Mouse (Mus musculus) kidney, embryonic 15.5 days (tissue): Measurements from ENCODE around the gene Adamts4. TPM values are rescaled to one million over a fixed set of nuclear protein-coding genes. Genes with fewer than 3 reads are reported as not detected.
"Not testable (repeated sequence)": the region's sequence is repeated elsewhere in the genome, so short reads cannot be mapped to it uniquely, and the experiment has no call there.

ENCODE experiments used
- ATAC-seq: fragments of 200-750 bp; cut with Nextera tagmentation; replicated peaks from 2 replicates; pipeline ENCODE4 v1.8.0; 2017; ENCODE audit warnings: moderate TSS enrichment; ENCODE audit not compliant: low FRiP score
- H3K27ac ChIP-seq: fragments of 300-500 bp; sonication (generic); 2 replicates; pipeline ENCODE4 v1.5.1; 2015; ENCODE audit warnings: mild to moderate bottlenecking, inconsistent platforms
- H3K27me3 ChIP-seq: fragments of 300-500 bp; sonication (generic); 2 replicates; pipeline ENCODE4 v1.6.1; 2015; ENCODE audit warnings: inconsistent platforms
- H3K36me3 ChIP-seq: fragments of 300-500 bp; sonication (generic); 2 replicates; pipeline ENCODE4 v1.6.1; 2015; ENCODE audit warnings: inconsistent platforms
- H3K4me1 ChIP-seq: fragments of 300-500 bp; sonication (generic); 2 replicates; pipeline ENCODE4 v1.6.1; 2015; ENCODE audit warnings: inconsistent platforms
- H3K4me2 ChIP-seq: fragments of 300-500 bp; sonication (generic); 2 replicates; pipeline ENCODE4 v1.6.1; 2015; ENCODE audit warnings: moderate library complexity, mild to moderate bottlenecking, inconsistent platforms
- H3K4me3 ChIP-seq: fragments of 300-500 bp; sonication (generic); replicated peaks from 2 replicates; pipeline ENCODE4 v1.5.1; 2015; ENCODE audit warnings: mild to moderate bottlenecking, inconsistent platforms
- H3K9ac ChIP-seq: fragments of 300-500 bp; sonication (generic); 2 replicates; pipeline ENCODE4 v1.6.1; 2015; ENCODE audit warnings: mild to moderate bottlenecking, inconsistent platforms
- H3K9me3 ChIP-seq: fragments of 300-500 bp; sonication (generic); replicated peaks from 2 replicates; pipeline ENCODE4 v1.6.1; 2016; ENCODE audit warnings: inconsistent platforms
- WGBS: fragments of 180-500 bp; shearing (Covaris S2); methylation state at CpG from one replicate; pipeline ENCODE4 v1.1.7; 2015; ENCODE audit warnings: mixed read lengths; 5-methylcytosine and 5-hydroxymethylcytosine counted together
- polyA plus RNA-seq: library from polyadenylated mRNA; unstranded; fragments of >200 nt; fragmentation: Nextera tagmentation; extraction: Ambion mirVana; gene quantifications from 2 replicates; pipeline ENCODE4 v1.2.1, GENCODE M21; 2015

Gene Adamts4
- polyA plus RNA-seq, 1 experiment from 2014 or later = 11.6 TPM

GRCm38 (mm10) chr1:171232800-171233730, 17.2 kb upstream of the Adamts4 start:
- Histone ChIP-seq H3K36me3 (peaks cover 49% of the 10 kb centered on the region), H3K4me1 (peaks cover 13% of the 10 kb centered on the region; the same call in 1 of the 2 replicates), H3K4me2 (no peak overlapping the region), H3K9me3 (no peaks in the 10 kb centered on the region), H3K27ac (no peak overlapping the region; the same call in 1 of the 2 replicates), H3K9ac (no peak overlapping the region), H3K4me3 (no peak overlapping the region), H3K27me3 (no peaks in the 10 kb centered on the region)
- no peak for ATAC-seq
- 88% methylated on average over 12 of the region's 12 CpGs for WGBS

DNA sequence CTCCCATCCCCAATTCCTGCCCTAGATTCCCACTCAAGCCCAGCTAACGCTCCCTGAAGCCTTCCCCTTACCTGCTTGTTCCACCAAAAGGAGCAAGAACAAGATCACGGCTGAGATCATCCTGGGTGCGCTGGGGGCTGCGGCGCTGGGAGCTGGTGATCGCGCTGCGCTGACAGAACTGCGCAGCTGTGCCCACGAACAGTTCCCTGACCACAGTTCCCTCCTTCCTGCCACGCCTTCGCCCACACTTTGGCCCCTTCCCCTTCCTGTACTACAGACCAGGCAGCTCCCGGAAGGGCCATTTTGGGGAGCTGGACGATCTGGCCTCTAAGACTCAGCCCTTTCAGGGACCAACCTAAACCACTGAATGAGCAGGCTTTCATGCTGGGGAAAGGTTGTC, 16.1 kb upstream of the Adamts4 start, which contains the start of gene Fcer1g:
Fcer1g (minus strand) TSS at position 240 of the 400 bp plus-strand sequence.
- Histone ChIP-seq H3K27ac (no peak within 1 kb of the TSS; the same call in 1 of the 2 replicates), H3K4me1 (peaks cover 13% of the 10 kb centered on the region; the same call in 1 of the 2 replicates), H3K27me3 (no peaks in the 10 kb centered on the region), H3K9ac (no peak within 1 kb of the TSS), H3K9me3 (no peaks in the 10 kb centered on the region), H3K4me3 (no peak within 1 kb of the TSS), H3K36me3 (peaks cover 59% of the 10 kb centered on the region), H3K4me2 (no peak within 1 kb of the TSS)
- no peak for ATAC-seq
- 88% methylated on average over 14 of the region's 14 CpGs for WGBS

- no peak overlapping the region for H3K27ac ChIP-seq
- H3K4me1 ChIP-seq = peaks cover 13% of the 10 kb centered on the region; the same call in 1 of the 2 replicates
- ATAC-seq = no peak
- 78% methylated on average over 4 of the region's 4 CpGs for WGBS
- no peak overlapping the region for H3K4me3 ChIP-seq
- no peak overlapping the region for H3K4me2 ChIP-seq
- no peaks in the 10 kb centered on the region for H3K9me3 ChIP-seq
- H3K27me3 ChIP-seq = no peaks in the 10 kb centered on the region
- H3K9ac ChIP-seq = no peak overlapping the region
- H3K36me3 ChIP-seq = peaks cover 63% of the 10 kb centered on the region
Measured at GRCm38 (mm10) chr1:171234538-171234937, 15.7 kb upstream of the Adamts4 start.

- no peak for ATAC-seq
- Histone ChIP-seq H3K4me2 (no peak overlapping the region), H3K4me1 (peaks cover 11% of the 10 kb centered on the region; the same call in 1 of the 2 replicates), H3K27me3 (no peaks in the 10 kb centered on the region), H3K4me3 (no peak overlapping the region), H3K9ac (no peak overlapping the region), H3K27ac (no peak overlapping the region), H3K36me3 (peaks cover 76% of the 10 kb centered on the region), H3K9me3 (no peaks in the 10 kb centered on the region)
- 91% methylated on average over 4 of the region's 4 CpGs for WGBS
Measured at GRCm38 (mm10) chr1:171235791-171236190, 14.4 kb upstream of the Adamts4 start.

DNA sequence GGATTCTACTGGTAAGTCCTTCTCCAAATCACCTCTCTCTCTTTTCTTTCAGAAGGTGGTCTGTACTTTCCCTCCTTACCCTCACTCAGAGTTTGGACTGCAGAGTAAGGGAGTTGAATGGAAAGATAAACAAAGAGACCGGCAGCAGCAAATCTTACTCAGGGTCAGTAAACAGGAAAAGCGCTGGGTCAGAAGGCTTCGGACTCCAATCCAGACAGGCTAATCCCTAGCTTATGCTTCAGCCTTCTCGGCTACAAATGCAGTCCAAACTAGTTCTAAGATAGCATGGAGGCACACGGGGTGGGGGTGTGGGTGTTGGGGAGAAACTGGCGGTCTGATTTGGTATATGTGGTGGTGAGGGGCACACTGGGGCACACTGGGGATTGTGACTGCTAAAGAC, 12.8 kb upstream of the Adamts4 start:
- no peaks in the 10 kb centered on the region for H3K27me3 ChIP-seq
- H3K4me2 ChIP-seq = no peak overlapping the region
- WGBS = 85% methylated on average over 6 of the region's 6 CpGs
- no peak overlapping the region for H3K4me3 ChIP-seq
- H3K9me3 ChIP-seq = no peaks in the 10 kb centered on the region
- no peak for ATAC-seq
- no peak overlapping the region for H3K27ac ChIP-seq
- H3K36me3 ChIP-seq = peaks cover 92% of the 10 kb centered on the region
- peaks cover 15% of the 10 kb centered on the region; the same call in 1 of the 2 replicates for H3K4me1 ChIP-seq
- no peak overlapping the region for H3K9ac ChIP-seq

DNA sequence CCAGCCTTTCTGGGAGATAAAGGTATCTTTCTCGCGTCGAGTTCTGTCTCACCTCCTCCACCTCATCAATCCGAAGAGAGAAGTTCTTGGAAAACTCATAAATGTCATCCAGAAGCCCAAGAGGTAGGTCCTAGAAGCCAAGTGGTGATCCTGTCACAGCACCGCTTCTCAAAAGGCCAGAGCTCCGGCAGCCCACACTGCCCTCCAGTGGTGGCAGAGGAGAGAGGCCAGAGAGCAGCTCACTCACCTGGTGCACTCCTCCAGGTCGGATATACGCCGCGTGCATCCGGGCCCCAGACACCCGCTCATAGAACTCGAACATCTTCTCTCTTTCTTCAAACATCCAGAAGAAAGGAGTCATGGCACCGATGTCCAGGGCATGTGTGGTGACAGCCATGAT, 11.8 kb upstream of the Adamts4 start:
- WGBS = 71% methylated on average over 14 of the region's 14 CpGs
- Histone ChIP-seq H3K36me3 (peaks cover 100% of the 10 kb centered on the region), H3K4me2 (no peak overlapping the region), H3K9ac (no peak overlapping the region), H3K4me3 (no peak overlapping the region), H3K4me1 (peaks cover 15% of the 10 kb centered on the region; the same call in 1 of the 2 replicates), H3K9me3 (no peaks in the 10 kb centered on the region), H3K27ac (no peak overlapping the region), H3K27me3 (no peaks in the 10 kb centered on the region)
- ATAC-seq = 0 out of 2 replicates have a peak, but pooled peaks have one; percentile 24

DNA sequence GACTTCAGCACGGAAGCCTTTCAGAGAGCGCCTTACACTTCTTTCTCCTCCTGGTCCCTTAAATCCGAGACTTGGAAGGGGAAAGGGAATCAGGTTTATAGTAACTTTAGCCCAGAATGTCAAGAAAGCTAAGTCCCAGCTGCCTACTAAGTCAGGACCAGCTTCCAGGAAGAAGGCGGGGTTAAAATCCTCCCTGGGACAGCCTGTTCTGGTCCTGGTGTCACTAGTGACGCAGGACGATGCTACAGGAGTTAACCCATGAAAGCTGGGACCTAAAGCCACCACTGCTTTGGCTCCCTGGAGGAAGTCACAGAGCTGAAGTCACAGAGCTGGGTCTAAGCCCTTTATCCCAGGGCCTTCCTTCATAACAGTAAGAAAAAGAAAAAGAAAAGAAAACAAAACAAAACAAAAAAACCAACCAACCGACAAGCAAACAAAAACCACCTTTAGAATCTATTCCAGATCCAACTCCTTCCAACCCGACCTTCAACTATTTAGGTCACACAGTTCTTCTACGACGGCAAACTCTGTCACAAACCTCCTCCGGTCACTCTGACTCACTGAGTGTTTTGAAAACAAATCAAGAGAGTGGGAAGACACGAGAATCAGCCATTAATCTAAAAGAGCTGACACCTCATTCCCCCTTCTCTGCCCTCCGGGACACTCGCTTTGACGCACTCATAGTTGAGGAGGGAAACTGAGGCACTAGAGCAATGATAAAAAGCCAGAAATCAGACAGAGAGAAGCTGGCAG, 10.1 kb upstream of the Adamts4 start:
- WGBS = 59% methylated on average over 15 of the region's 15 CpGs

DNA sequence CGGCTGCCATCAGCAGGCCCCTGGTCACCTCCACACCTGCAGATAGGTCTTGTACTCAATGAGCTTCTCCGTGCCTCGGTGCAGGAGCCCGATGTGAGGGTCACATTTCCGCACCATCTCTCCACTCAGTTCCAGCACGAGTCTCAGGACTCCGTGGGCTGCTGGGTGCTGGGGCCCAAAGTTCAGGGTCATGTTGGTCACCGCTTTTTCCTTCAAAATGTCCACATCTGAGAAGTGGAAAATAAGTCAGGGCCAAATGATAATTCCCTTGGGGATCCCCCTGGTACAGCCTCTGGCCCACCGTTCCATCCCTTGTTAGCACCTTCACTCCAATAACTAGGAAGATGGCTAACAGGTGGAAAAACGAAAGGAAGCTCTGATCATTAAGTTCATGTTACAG, 9.3 kb upstream of the Adamts4 start:
- no peak overlapping the region for H3K4me2 ChIP-seq
- peaks cover 21% of the 10 kb centered on the region for H3K4me1 ChIP-seq
- peaks cover 96% of the 10 kb centered on the region for H3K36me3 ChIP-seq
- H3K27ac ChIP-seq = no peak overlapping the region
- H3K9ac ChIP-seq = 0 out of 2 replicates have a peak overlapping the region, but pooled peaks have one; percentile 2
- no peaks in the 10 kb centered on the region for H3K9me3 ChIP-seq
- ATAC-seq = no peak
- H3K27me3 ChIP-seq = no peaks in the 10 kb centered on the region
- H3K4me3 ChIP-seq = no peak overlapping the region
- WGBS = 82% methylated on average over 10 of the region's 10 CpGs

More for the DNA sequence above, 10.1 kb upstream of the Adamts4 start:
- H3K4me3 ChIP-seq = no peak overlapping the region
- H3K4me1 ChIP-seq = peaks cover 15% of the 10 kb centered on the region; the same call in 1 of the 2 replicates
- ATAC-seq = 0 out of 2 replicates have a peak, but pooled peaks have one; percentile 34
- H3K9ac ChIP-seq = no peak overlapping the region
- no peak overlapping the region for H3K4me2 ChIP-seq
- H3K27me3 ChIP-seq = no peaks in the 10 kb centered on the region
- peaks cover 98% of the 10 kb centered on the region for H3K36me3 ChIP-seq
- H3K9me3 ChIP-seq = no peaks in the 10 kb centered on the region
- H3K27ac ChIP-seq = 0 out of 2 replicates have a peak overlapping the region, but pooled peaks have one; percentile 24

DNA sequence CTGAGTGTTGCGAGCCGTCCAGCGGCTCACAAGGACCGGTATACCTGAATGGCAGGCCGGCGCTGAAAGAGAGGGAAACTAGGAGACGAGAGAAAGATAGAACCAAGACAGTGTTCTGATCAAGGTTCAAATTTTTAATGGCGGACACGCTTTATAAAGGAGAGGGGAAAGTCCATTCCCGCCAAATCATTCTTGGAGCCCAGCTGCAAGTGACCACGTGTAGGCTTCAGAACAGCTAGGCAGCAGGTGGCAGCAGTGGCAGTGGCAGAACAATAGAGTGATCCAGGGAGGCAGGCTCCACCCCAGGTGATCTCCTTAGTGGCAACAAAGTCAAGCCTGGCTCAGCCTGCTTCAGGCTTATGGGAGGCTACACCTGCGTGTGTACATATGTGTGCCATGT, 8.3 kb upstream of the Adamts4 start:
- Histone ChIP-seq H3K4me1 (peaks cover 27% of the 10 kb centered on the region), H3K36me3 (peaks cover 86% of the 10 kb centered on the region)
- H3K27me3 ChIP-seq, ATAC-seq, H3K9me3 ChIP-seq, H3K9ac ChIP-seq, H3K27ac ChIP-seq, H3K4me2 ChIP-seq, H3K4me3 ChIP-seq: not testable (repeated sequence)
- 84% methylated on average over 12 of the region's 12 CpGs for WGBS

DNA sequence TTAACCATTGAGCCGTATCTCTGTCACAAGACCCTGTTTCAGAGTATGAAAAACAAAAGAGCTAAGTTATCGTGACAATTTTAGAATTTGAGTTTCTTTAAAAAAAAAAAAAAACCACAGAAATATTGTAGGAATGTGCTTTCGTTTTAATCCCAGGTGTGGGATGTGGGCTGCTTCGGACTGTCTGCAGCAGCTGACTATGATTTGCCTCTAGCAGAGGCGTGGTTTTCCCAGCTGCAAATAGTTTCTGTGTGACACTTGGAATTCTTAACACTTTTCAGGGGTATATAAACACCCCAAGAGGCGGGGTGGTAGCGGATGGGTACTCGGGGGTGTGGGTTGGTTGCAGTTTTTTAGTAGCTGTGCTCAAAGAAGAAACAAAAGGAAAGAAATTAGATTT, 4.9 kb upstream of the Adamts4 start:
- Histone ChIP-seq H3K4me2 (peak overlapping the region; percentile 80; the same call in 1 of the 2 replicates), H3K4me1 (peaks cover 53% of the 10 kb centered on the region)
- WGBS = 91% methylated on average over 8 of the region's 8 CpGs

DNA sequence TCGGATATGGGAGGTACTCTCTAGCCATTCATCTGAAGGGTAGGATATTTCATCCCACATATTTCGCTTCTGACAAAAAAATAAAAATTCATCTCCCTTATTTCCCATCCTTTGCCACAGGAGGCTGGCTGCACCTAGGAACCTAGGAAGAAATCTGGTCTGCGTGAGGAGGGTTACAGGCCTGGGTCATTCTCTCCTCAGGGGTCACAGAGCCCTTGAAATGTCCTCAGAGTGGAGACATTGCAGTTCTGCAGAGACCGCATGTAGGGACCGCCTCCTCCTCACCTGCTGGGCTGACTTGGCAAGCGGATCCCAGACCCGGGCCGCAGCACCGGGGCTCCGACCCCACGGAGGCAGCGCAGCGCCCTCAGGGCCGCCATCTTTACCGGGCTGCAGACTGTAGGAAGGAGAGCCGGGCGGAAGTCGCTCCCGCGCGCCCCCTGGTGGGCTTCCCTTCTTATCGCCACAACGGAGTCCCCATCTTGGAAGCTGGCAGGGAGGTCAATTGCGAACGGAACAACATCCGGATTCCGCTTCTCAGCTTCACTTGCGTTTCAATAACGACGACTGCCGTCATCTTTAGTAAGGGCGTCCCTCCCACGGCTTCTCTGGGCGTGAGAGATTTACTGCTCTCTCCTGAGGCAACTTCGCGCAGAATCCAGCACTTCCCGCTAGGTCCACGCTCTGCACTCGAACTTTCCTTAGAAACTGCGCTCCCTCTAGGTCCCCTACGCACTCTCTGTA, 3.3 kb upstream of the Adamts4 start:
- Histone ChIP-seq H3K36me3 (peaks cover 36% of the 10 kb centered on the region), H3K4me2 (peak overlapping the region; percentile 80), H3K27me3 (no peaks in the 10 kb centered on the region), H3K4me3 (peak overlapping the region; percentile 69), H3K27ac (peak overlapping the region; percentile 91), H3K9me3 (no peaks in the 10 kb centered on the region), H3K9ac (peak overlapping the region; percentile 77), H3K4me1 (peaks cover 59% of the 10 kb centered on the region)
- ATAC-seq = peak; percentile 90
- WGBS = under 1% methylated on average over 41 of the region's 41 CpGs

More for the DNA sequence above, 4.9 kb upstream of the Adamts4 start:
- Histone ChIP-seq H3K27ac (no peak overlapping the region), H3K36me3 (peaks cover 52% of the 10 kb centered on the region), H3K9me3 (no peaks in the 10 kb centered on the region), H3K27me3 (no peaks in the 10 kb centered on the region), H3K9ac (no peak overlapping the region), H3K4me3 (0 out of 2 replicates have a peak overlapping the region, but pooled peaks have one; percentile 69)
- ATAC-seq = no peak
